Mouse (Mus musculus) CH12.LX (cell line): ENCODE results near the gene Fabp2.

Experiments
- BHLHE40 ChIP-seq: IDR thresholded peaks from 2 replicates; pipeline ENCODE4 v1.6.1; 2011; ENCODE audit warnings: mild to moderate bottlenecking, low read depth, low read length, improper control_type of control experiment
- CTCF ChIP-seq, 2 experiments: IDR thresholded peaks in 1 of 2; conservative IDR thresholded peaks in 1 of 2; 2 replicates each; pipeline ENCODE4 v1.5.1; 2011 to 2012; ENCODE audit warnings: low read depth in 2 of 2, low read length in 2 of 2, improper control_type of control experiment in 1 of 2, inconsistent platforms in 1 of 2, mild to moderate bottlenecking in 1 of 2, moderate library complexity in 1 of 2
- ETS1 ChIP-seq: conservative IDR thresholded peaks from 2 replicates; pipeline ENCODE4 v1.6.1; 2012; ENCODE audit warnings: low read depth, mild to moderate bottlenecking, inconsistent platforms, low read length, improper control_type of control experiment, moderate library complexity
- GABPA ChIP-seq: IDR thresholded peaks from 2 replicates; pipeline ENCODE4 v1.6.1; 2012; ENCODE audit warnings: low read depth, low read length, improper control_type of control experiment, inconsistent platforms; ENCODE audit not compliant: insufficient replicate concordance
- JUND ChIP-seq: conservative IDR thresholded peaks from 2 replicates; pipeline ENCODE4 v1.6.1; 2011; ENCODE audit warnings: low read depth, low read length, improper control_type of control experiment
- POLR2A ChIP-seq: IDR thresholded peaks from 2 replicates; pipeline ENCODE4 v1.6.1; 2011; ENCODE audit warnings: low read depth, mild to moderate bottlenecking, improper control_type of control experiment, low read length
- POLR2AphosphoS2 ChIP-seq: IDR thresholded peaks from 2 replicates; pipeline ENCODE4 v1.6.1; 2011; ENCODE audit warnings: low read depth, low read length, improper control_type of control experiment
- RAD21 ChIP-seq: IDR thresholded peaks from 2 replicates; pipeline ENCODE4 v1.6.1; 2011; ENCODE audit warnings: low read depth, mild to moderate bottlenecking, low read length, improper control_type of control experiment, moderate library complexity
- SMC3 ChIP-seq: IDR thresholded peaks from 2 replicates; pipeline ENCODE4 v1.6.1; 2011; ENCODE audit warnings: low read depth, low read length, improper control_type of control experiment
- TCF12 ChIP-seq: IDR thresholded peaks from 2 replicates; pipeline ENCODE4 v1.6.1; 2014; ENCODE audit warnings: low read depth, mild to moderate bottlenecking, inconsistent platforms, low read length, improper control_type of control experiment
- UBTF ChIP-seq: IDR thresholded peaks from 2 replicates; pipeline ENCODE4 v1.6.1; 2012; ENCODE audit warnings: low read depth, mild to moderate bottlenecking, inconsistent platforms, low read length, improper control_type of control experiment, moderate library complexity
- USF1 ChIP-seq: IDR thresholded peaks from 2 replicates; pipeline ENCODE4 v1.6.1; 2014; ENCODE audit warnings: low read depth, mild to moderate bottlenecking, inconsistent platforms, low read length, improper control_type of control experiment
- USF2 ChIP-seq: conservative IDR thresholded peaks from 2 replicates; pipeline ENCODE4 v1.6.1; 2011; ENCODE audit warnings: low read depth, low read length, improper control_type of control experiment
- ZMIZ1 ChIP-seq: IDR thresholded peaks from 2 replicates; pipeline ENCODE4 v1.6.1; 2012; ENCODE audit warnings: low read depth, mild to moderate bottlenecking, inconsistent platforms, low read length, improper control_type of control experiment

- TF ChIP-seq USF1: no peak
- TF ChIP-seq TCF12: no peak
- TF ChIP-seq POLR2A: no peak
- TF ChIP-seq JUND: no peak
- TF ChIP-seq CTCF (conservative IDR thresholded peaks at IDR 0.05 in 1 of 2, IDR thresholded peaks at IDR 0.05 in 1 of 2; ENCODE audit: low read depth in 2 of 2, low read length in 2 of 2): no peak
- no peak for TF ChIP-seq UBTF
- no peak for TF ChIP-seq RAD21
- no peak for TF ChIP-seq GABPA
- TF ChIP-seq USF2: no peak
- no peak for TF ChIP-seq POLR2AphosphoS2
- no peak for TF ChIP-seq ZMIZ1
- no peak for TF ChIP-seq ETS1
- TF ChIP-seq BHLHE40: no peak
- TF ChIP-seq SMC3: no peak
Measured at GRCm38 (mm10) chr3:122898254-122898653, 3.4 kb downstream of the Fabp2 start.
